Mouse (Mus musculus) kidney, postnatal 14 days (tissue): ENCODE measurements around the gene Coro7.
"Not testable (repeated sequence)": the region's sequence is repeated elsewhere in the genome, so short reads cannot be mapped to it uniquely, and the experiment has no call there.

Experiments used
- DNase-seq: peaks from one replicate; pipeline ENCODE4 v3.0.0; 2022; ENCODE audit warnings: mixed read lengths

Gene Coro7

GRCm38 (mm10) chr16:4592909-4593875 lies 86.4 kb downstream of the Coro7 start:
- DNase-seq, result peak; percentile 88

- no peak for DNase-seq
These were observed 89.3 kb downstream of the Coro7 start for GRCm38 (mm10) chr16:4590236-4590635.

- peak; percentile 74 for DNase-seq
These were observed 91.9 kb downstream of the Coro7 start for GRCm38 (mm10) chr16:4587516-4588210.

- peak; percentile 99 for DNase-seq
These were observed 93.0 kb downstream of the Coro7 start for GRCm38 (mm10) chr16:4586531-4587123.

GRCm38 (mm10) chr16:4585642-4586530 lies 93.7 kb downstream of the Coro7 start:
- no peak for DNase-seq

- no peak for DNase-seq
These were observed 95.1 kb downstream of the Coro7 start for GRCm38 (mm10) chr16:4584438-4584837.

- DNase-seq, result no peak
These were observed 95.8 kb downstream of the Coro7 start for GRCm38 (mm10) chr16:4583807-4584206.

- not testable (repeated sequence) for DNase-seq
These were observed 98.4 kb downstream of the Coro7 start for GRCm38 (mm10) chr16:4581179-4581578.

- DNase-seq, result no peak
These were observed 100.9 kb downstream of the Coro7 start for GRCm38 (mm10) chr16:4578630-4579029.

GRCm38 (mm10) chr16:4576873-4577272 lies 102.7 kb downstream of the Coro7 start:
- no peak for DNase-seq
